Mouse (Mus musculus) small intestine, adult 2 months (tissue): ENCODE data around the gene Hace1.

Experiments
- CTCF ChIP-seq: fragments of 200-500 bp; IDR thresholded peaks from 2 replicates; pipeline ENCODE4 v1.5.1; 2012; ENCODE audit warnings: low read depth, mild to moderate bottlenecking, control low read depth, inconsistent platforms, low read length, moderate library complexity, mixed read lengths; ENCODE audit not compliant: insufficient replicate concordance, insufficient read length; ENCODE audit errors: extremely low read depth
- POLR2A ChIP-seq: fragments of 200-500 bp; IDR thresholded peaks from 2 replicates; pipeline ENCODE4 v1.6.1; 2012; ENCODE audit warnings: low read depth, mild to moderate bottlenecking, control low read depth, inconsistent platforms, low read length, moderate library complexity

- TF ChIP-seq POLR2A (no peak), CTCF (no peak)
These were observed 38.4 kb downstream of the Hace1 start for GRCm38 (mm10) chr10:45616012-45616411.
